Mouse (Mus musculus): Measurements from ENCODE around the gene Cfp.

The Cfp gene

GRCm38 (mm10) chrX:20931364-20931763 is at the start of gene Cfp:
Gene Cfp, minus strand, starts transcription at chrX:20931555.
- DNase-seq (ENCODE audit: low read depth, low spot score): peak; percentile 11

DNA sequence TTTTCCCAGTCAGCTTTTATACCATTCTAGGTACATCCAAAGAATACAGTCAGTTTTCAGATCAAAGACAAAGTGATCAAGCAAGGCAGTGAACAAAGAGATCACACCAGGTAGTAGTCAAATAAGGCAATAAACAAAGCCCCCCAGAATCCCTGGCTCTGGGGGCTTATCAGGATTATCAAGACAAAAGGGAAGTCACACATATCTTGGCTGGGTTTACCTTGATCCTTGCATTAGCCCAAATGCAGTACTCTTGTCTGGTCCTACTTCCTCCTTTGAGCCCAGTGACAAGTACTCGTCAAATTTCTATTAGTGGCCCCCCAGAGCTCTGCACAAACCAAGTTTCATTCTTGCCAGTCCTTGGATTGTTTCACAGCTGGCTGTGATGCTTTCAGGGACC is 49.5 kb upstream of the Cfp start:
- DNase-seq (ENCODE audit: low read depth, low spot score): no peak

DNA sequence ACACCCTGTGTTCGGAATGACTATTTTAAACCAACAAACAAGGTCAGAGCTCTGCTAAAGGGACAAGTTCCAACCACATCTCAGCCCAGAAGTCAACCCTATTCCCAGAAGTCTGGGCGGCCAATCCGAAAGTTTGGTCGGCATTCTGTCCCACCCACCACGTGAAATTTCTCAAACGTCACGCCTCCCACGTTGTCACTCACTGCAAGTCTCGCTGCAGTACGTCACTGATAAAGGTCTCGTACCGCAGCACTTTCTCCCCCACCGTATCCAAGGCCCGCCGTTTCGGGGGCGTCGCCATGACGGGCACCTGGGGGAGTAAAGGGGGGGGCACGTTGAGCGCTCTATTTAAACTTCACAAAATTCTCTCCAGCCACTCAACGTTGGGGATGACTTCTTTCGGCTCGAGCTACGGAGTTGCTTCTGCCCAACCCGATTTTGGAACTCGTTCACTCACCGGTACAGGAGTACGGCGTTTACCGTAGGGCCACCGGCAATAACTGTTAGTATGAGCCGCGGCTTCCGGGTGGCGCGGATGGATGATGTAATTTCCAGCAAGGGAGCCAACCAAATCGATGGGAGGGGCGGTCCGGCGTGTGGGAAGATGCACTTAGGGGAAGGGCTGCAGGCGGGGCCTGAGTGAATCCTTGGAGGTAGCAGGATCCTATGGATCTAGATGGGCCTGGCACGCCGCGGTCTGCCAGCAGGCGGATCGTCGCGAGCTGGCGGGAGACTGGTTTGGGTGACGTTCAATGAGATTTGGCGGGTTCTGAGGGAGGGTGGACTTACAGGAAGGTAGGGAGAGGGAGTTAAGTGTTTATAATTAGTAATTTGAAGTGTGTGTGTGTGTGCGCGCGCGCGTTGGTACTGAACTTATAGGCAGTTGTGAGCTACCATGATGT is 30.4 kb upstream of the Cfp start, which contains the start of gene Uxt:
Uxt (minus strand) TSS at position 541 of the 902 bp plus-strand sequence.
- DNase-seq (ENCODE audit: low read depth, low spot score): peak; percentile 83

DNA sequence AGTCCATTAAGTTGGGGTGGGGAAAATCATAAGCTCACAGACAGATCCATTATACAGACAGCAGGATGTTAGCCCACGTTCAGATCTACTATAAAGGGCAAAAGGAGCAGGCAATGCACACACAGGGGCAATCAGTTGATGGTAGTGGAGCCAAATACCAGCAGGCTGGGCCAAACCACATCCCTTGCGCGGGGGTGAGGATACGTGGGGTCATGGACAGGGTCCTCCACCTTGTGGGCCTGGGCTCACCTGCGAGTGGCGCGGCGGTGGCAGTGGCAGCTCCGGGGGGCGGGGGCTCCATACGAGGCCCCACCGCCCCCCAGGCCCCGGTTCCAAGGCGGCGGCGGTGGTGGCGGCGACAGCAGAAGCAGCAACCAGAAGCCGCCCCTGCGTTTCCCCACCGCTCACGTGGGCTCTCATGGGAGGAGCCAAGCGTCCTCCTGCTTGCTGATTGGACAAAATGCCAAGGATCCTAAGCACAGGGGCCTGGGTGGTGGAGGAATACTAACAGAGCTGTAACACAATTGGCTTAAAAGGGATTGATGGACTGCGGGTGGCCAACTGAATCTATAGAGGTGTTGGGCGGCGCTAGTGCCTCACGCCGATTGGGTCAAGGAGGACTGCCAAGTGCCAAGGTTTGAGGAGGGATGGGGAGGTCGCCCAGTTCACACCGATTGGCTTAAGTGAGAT is 19.0 kb upstream of the Cfp start, which contains the start of gene Elk1:
Elk1 (minus strand) TSS at position 418 of the 690 bp plus-strand sequence.
- DNase-seq (ENCODE audit: low read depth, low spot score): peak; percentile 93

DNA sequence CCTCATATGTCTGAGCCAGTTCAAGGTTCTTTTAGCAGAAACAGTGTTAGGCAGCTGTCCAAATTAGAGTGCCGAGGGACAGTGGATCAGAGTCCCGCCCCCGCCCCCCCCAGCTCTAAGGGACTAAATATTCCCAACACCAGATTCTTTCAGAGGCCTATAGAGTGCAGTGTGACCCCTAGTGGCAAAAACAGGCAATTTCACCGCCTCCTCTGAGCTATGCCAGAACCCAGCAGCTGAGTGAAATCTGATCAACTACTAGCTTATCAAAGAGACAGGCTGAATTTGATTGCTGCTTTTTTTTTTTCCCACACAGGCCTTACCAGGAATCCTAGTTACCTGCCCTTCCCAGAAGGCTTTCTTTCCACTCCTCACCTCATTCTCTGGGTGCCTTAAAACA is 14.7 kb upstream of the Cfp start:
- peak; percentile 32 for DNase-seq (ENCODE audit: low read depth, low spot score)

- DNase-seq (ENCODE audit: low read depth, low spot score): peak; percentile 30
These were observed 608 bp upstream of the Cfp start for GRCm38 (mm10) chrX:20931963-20932362.

DNA sequence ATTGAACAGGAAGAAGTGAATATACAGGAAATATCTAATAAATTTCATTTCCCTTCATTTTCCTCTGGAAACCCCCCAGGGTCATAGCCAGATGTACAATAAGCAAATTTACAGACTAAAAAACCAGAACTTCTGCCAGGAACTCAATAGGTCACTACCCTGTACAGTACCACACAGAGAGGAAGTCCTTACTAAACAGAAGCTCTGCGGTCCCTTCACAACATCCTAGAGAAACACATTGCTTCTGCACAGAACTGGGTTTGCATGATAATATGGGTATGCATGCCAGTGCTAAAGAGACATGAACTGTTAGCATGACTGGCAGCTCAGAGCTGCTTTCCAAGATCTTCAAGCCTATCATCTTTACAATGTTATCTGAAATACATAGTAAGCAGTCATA is 1.5 kb downstream of the Cfp start:
- no peak for DNase-seq (ENCODE audit: low read depth, low spot score)

DNA sequence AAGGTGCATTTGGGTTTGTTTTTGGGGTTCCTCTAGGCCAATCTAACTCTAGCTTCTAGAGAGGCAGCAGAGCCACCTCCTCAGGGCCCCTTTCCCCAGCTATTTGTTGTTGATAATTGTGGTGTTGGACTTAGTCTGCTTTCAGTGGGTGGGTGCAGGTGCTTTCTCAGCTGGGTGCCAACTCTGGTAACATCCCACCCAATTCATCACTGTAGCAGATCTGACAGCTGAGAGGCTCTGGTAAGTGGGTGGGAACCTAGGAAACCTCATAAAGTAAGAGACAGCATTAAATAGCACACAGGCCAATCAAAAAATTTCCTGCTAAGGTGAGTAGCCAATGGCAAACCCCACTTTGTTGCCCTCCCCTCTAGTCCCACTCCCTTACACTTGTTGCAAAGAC is 6.4 kb downstream of the Cfp start:
- DNase-seq (ENCODE audit: low read depth, low spot score): no peak

DNA sequence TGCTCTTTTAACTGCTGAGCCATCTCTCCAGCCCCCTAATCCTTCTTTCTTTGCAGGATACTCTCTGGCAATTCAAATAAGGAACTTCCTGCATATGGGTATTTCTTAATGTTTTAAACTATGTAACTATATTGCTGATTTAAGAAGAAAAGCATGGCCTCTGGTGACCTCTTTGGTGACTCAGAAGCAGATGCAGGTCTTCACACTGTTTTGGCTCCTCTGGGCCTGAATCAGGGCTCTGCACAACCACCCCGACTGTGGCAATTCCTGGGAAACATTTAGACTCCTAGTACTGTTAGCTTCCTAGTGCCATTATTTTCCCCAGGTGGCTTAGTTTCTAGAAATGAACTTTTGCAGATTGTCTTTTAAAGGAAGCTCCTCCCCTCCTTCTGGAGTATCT is 7.8 kb downstream of the Cfp start:
- no peak for DNase-seq (ENCODE audit: low read depth, low spot score)

DNA sequence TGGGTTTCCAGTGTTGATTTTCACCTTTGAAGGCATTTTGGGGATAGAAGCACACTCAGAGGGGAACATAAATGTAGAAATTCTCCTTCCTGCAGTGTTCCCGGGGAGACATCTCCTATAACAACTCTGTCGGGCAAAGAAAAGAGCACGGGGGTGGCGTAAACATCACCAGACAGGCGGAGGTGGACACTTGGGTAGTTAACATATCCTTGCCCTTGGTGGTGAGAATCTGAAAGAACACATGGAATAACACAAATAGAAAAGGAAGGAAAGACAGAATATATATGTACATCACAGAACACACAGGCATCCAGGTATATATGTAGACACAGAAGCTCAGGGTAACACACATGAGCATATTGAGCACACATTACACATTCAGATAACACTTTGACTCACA is 10.0 kb downstream of the Cfp start:
- DNase-seq (ENCODE audit: low read depth, low spot score): no peak

GRCm38 (mm10) chrX:20920844-20921364 is 10.5 kb downstream of the Cfp start, which contains the start of gene Syn1:
Gene Syn1, minus strand, starts transcription at chrX:20921004.
- DNase-seq (ENCODE audit: low read depth, low spot score): peak; percentile 55

DNA sequence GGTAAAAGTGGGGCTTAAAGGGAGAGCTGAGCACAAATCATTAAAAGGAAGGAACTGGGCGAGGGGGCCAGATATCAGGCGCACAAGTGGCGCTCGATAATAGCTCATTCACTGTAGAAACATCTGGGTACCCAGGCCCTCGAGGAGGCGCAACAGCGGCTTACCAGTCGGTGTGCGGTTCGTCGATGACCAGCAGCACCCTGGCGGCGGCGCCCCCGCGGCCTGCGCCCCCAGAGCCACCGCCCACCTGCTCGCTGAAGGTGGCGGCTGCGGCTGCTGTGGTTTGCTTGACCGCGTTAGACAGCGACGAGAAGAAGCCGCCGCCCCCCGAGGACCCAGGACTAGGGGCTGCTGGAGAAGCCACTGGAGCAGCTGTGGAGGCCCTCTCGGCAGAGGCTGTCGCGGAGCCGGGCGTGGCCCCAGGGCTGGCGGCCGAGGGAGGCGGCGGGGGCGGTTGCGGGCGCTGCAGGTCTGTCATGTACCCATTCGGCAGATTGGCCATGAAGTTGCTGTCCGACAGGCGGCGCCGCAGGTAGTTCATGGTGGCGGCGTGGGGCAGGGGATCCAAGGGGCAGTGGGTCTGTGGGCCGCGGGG is 11.0 kb downstream of the Cfp start:
- DNase-seq (ENCODE audit: low read depth, low spot score): no peak

GRCm38 (mm10) chrX:20915075-20915474 is 16.3 kb downstream of the Cfp start:
- no peak for DNase-seq (ENCODE audit: low read depth, low spot score)

DNA sequence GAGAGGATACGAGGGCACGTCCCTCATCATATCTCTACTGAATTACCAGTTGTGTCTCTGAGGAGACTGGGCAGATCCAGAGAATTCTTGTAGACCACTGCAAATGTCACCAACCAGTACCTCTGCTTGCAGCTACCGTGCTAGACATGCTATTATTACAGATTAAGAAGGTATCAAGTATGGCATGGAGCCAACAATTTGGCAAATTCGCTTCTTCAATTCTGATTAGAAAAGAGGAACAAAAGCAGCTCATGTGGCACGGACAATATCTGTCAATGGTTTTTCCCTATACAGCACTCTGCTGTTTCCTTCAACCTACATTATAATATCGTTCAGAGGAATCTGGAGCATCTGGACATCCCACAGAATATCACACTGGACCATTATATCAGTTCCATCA is 17.6 kb downstream of the Cfp start:
- DNase-seq (ENCODE audit: low read depth, low spot score): no peak

GRCm38 (mm10) chrX:20910074-20910473 is 21.3 kb downstream of the Cfp start:
- no peak for DNase-seq (ENCODE audit: low read depth, low spot score)

Data from skeletal muscle tissue, adult 2 months (tissue).